Mouse (Mus musculus): Measurements from ENCODE around the gene Olfr1215. TPM values are rescaled to one million over a fixed set of nuclear protein-coding genes. Genes with fewer than 3 reads are reported as not detected.

Gene Olfr1215
- not detected for total RNA-seq (2023)

DNA sequence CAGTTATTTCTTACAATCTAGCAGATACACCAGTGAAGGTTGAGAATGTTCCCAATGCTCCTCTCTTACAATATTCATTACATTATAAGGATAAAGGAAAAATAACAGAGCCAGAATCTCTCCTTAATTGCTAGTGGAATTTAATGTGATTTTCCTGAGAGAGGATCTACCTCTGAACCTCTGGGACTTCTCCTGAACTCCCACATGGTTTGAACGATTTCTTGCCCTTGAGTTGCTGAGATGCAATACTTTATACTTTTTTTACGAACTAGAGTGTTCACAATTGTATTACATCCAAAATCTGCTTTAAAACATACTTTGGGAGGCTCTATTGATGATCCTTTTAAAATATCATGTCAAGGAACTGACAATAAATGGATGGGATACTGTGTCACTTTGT, at the start of gene Olfr1215:
Gene Olfr1215, minus strand, starts transcription at position 101 of the 400 bp plus-strand sequence.

DNA sequence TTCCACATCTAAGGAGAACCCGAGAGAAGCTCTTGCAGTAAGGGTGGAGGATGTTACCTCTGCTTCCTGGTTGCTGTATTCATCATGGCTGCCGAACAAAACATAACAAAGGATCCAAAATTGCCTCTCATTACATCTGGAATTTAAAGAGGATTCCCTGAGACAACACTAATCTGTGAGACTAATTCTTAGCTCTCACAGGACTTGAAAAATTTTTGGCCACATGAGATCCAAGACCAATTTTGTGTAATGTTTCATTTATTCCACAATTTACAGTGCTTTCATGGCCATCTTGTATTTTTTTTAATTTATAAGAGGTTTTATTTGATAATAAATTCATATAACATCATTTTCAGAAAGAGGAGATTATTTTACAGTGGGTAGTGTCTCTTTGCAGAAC, 25.2 kb upstream of the Olfr1215 start, which contains the start of gene Olfr1217:
Gene Olfr1217, minus strand, starts transcription at position 101 of the 400 bp plus-strand sequence.

DNA sequence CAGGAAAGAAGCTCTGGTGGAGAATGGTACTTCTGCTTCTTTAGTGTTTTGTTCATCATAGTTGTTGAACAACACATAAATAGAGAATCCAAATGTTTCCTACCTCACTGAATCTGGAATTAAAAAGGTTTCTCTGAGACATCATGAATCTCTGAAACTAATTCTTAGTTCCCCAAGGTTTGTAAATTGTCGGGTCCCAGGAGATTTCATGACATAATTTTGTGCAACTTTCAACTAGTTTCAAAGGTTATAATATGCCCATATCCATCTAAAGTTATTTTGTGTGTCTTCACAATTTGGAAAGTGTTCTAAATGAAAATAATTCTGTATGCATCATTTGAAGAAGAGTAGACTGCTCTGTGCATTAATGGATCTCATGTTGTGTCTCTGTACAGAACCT, 11.5 kb upstream of the Olfr1215 start, which contains the start of gene Olfr1216:
Gene Olfr1216, minus strand, starts transcription at position 101 of the 400 bp plus-strand sequence.

DNA sequence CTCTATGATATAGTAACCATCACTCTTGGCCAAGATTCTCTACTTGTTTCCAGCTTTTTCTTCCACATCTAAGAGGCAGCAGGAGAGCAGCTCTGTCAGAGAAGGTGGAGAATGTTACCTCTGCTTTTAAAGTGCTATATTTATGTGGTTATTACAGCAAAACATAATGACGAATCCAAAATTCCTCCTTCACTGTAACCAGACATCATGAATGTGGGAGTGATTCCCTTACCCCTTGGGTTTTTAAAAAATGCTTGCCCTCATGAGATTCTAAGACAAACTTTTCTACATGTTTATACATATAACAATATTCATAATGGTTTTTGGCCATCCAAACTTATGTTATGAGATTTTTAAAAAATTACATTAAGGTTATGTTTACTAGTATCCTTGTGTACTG, 14.2 kb downstream of the Olfr1215 start, which contains the start of gene Olfr1214:
Gene Olfr1214, minus strand, starts transcription at position 101 of the 400 bp plus-strand sequence.

DNA sequence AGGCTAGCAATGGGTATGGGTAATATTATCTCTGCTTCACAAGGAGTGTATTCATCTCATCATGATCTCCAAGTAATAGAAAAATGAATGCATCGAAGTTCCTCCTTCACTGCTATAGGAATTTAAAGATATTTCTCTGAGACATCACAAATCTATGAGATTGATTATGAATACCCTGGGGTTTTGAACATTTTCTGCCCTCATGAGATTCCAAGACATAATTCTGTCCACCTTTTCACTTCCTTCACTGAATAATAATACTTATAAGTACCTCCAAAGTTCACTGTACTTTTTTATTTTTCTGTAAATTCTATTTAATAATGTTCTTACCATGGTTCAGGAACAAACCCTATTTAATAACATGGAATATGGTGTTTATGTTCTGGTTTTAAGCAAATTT, 26.6 kb downstream of the Olfr1215 start, which contains the start of gene Gm13762:
Gene Gm13762, minus strand, starts transcription at position 101 of the 400 bp plus-strand sequence.

DNA sequence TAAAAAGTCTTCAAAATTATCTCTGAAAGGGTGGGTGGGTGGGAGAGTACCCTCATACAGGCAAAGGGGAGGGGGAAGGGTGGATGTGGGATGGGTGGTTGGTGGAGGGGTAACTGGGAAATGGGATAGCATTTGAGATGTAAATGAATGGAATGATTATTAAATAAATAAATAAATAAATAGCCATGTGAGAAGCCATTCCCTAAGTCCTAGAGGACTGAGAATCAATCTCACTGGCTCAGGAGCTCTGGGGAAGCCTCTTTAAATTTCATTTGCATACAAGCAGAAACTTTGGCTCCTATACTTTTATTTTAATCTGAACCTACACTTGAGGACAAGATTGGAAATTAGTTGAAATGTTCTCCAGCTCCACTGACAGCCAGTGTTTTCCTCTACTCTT, 53.1 kb downstream of the Olfr1215 start, which contains the start of gene Olfr1212:
Gene Olfr1212, plus strand, starts transcription at position 301 of the 400 bp plus-strand sequence.

Other genes with a start within 250 kb of the Olfr1215 start
- gene Olfr1199, start 246.5 kb downstream of the Olfr1215 start, total RNA-seq (2023): not detected
- not detected for gene Olfr1200, start 236.5 kb downstream of the Olfr1215 start, total RNA-seq (2023)
- gene Olfr1201, start 213.9 kb downstream of the Olfr1215 start, total RNA-seq (2023): not detected
- gene Olfr1202, start 192.5 kb downstream of the Olfr1215 start, total RNA-seq (2023): not detected
- not detected for gene Olfr1205, start 177.2 kb downstream of the Olfr1215 start, total RNA-seq (2023)
- gene Olfr1204, start 157.7 kb downstream of the Olfr1215 start, total RNA-seq (2023): not detected
- gene Olfr1206, start 143.7 kb downstream of the Olfr1215 start, total RNA-seq (2023): not detected
- not detected for gene Olfr1208, start 104.7 kb downstream of the Olfr1215 start, total RNA-seq (2023)
- not detected for gene Olfr1209, start 91.8 kb downstream of the Olfr1215 start, total RNA-seq (2023)
- gene Olfr1211, start 68.9 kb downstream of the Olfr1215 start, total RNA-seq (2023): not detected
- not detected for gene Olfr1212, start 53.0 kb downstream of the Olfr1215 start, total RNA-seq (2023)
- gene Gm13762, start 26.7 kb downstream of the Olfr1215 start, total RNA-seq (2023): not detected
- not detected for gene Olfr1214, start 14.3 kb downstream of the Olfr1215 start, total RNA-seq (2023)
- not detected for gene Olfr1216, start 11.4 kb upstream of the Olfr1215 start, total RNA-seq (2023)
- gene Olfr1217, start 25.1 kb upstream of the Olfr1215 start, total RNA-seq (2023): not detected
- not detected for gene Olfr1218, start 54.2 kb upstream of the Olfr1215 start, total RNA-seq (2023)
- gene Olfr1219, start 76.5 kb upstream of the Olfr1215 start, total RNA-seq (2023): not detected
- gene Olfr1220, start 99.9 kb upstream of the Olfr1215 start, total RNA-seq (2023): not detected
- gene Olfr1221, start 110.3 kb upstream of the Olfr1215 start, total RNA-seq (2023): not detected
- not detected for gene Olfr1222, start 126.1 kb upstream of the Olfr1215 start, total RNA-seq (2023)
- not detected for gene Olfr1223, start 144.6 kb upstream of the Olfr1215 start, total RNA-seq (2023)
- gene Olfr1224-ps1, start 157.1 kb upstream of the Olfr1215 start, total RNA-seq (2023): not detected
- gene Olfr1225, start 167.7 kb upstream of the Olfr1215 start, total RNA-seq (2023): not detected
- not detected for gene Olfr1226, start 193.1 kb upstream of the Olfr1215 start, total RNA-seq (2023)
- not detected for gene Olfr1228, start 247.1 kb upstream of the Olfr1215 start, total RNA-seq (2023)

All from CD8-positive naive resting alpha-beta T cell, adult 57 days (primary cell).